Mouse (Mus musculus) spleen, postnatal 10 days (tissue): ENCODE data around the gene Ncf4.
A peak's percentile ranks its signal among the peaks of the same experiment; 100 is the strongest.
"Not testable (repeated sequence)": the region's sequence is repeated elsewhere in the genome, so short reads cannot be mapped to it uniquely, and the experiment has no call there.

Experiments used
- DNase-seq, 2 experiments: peaks; one replicate each; pipeline ENCODE4 v3.0.0; 2021 to 2022; ENCODE audit warnings: low spot score in 2 of 2

Ncf4 gene

GRCm38 (mm10) chr15:78248410-78248809, 3.8 kb downstream of the Ncf4 start:
- peak in 1 of 2 experiments; percentile 59 for DNase-seq

GRCm38 (mm10) chr15:78254751-78255150, 10.2 kb downstream of the Ncf4 start:
- DNase-seq = peak in 1 of 2 experiments; percentile 36

GRCm38 (mm10) chr15:78256602-78257259, 12.1 kb downstream of the Ncf4 start:
- not testable (repeated sequence) for DNase-seq

GRCm38 (mm10) chr15:78257326-78258050, 12.9 kb downstream of the Ncf4 start:
- DNase-seq = peak; percentile 65 to 68

GRCm38 (mm10) chr15:78258246-78258865, 13.8 kb downstream of the Ncf4 start:
- DNase-seq = peak in 1 of 2 experiments; percentile 34

- DNase-seq = peak in 1 of 2 experiments; percentile 54
Measured at GRCm38 (mm10) chr15:78260668-78261333, 16.2 kb downstream of the Ncf4 start.

- DNase-seq = no peak
Measured at GRCm38 (mm10) chr15:78263286-78263685, 18.7 kb downstream of the Ncf4 start.

- DNase-seq = no peak
Measured at GRCm38 (mm10) chr15:78267441-78267840, 22.8 kb downstream of the Ncf4 start.

- DNase-seq = no peak
Measured at GRCm38 (mm10) chr15:78267865-78268264, 23.3 kb downstream of the Ncf4 start.

- no peak for DNase-seq
Measured at GRCm38 (mm10) chr15:78271208-78271607, 26.6 kb downstream of the Ncf4 start.

- DNase-seq = no peak
Measured at GRCm38 (mm10) chr15:78278308-78278707, 33.7 kb downstream of the Ncf4 start.

GRCm38 (mm10) chr15:78287941-78288340, 43.3 kb downstream of the Ncf4 start:
- DNase-seq = no peak

GRCm38 (mm10) chr15:78289775-78290174, 45.2 kb downstream of the Ncf4 start:
- DNase-seq = not testable (repeated sequence)

GRCm38 (mm10) chr15:78293228-78293627, 48.6 kb downstream of the Ncf4 start:
- not testable (repeated sequence) for DNase-seq

GRCm38 (mm10) chr15:78293716-78294115, 49.1 kb downstream of the Ncf4 start:
- DNase-seq = no peak

- DNase-seq = no peak
Measured at GRCm38 (mm10) chr15:78298558-78298957, 54.0 kb downstream of the Ncf4 start.

GRCm38 (mm10) chr15:78299641-78300040, 55.0 kb downstream of the Ncf4 start:
- DNase-seq = no peak

GRCm38 (mm10) chr15:78300773-78301172, 56.2 kb downstream of the Ncf4 start:
- DNase-seq = no peak

GRCm38 (mm10) chr15:78302718-78303117, 58.1 kb downstream of the Ncf4 start:
- no peak for DNase-seq

- no peak for DNase-seq
Measured at GRCm38 (mm10) chr15:78303665-78304233, 59.1 kb downstream of the Ncf4 start.

- peak in 1 of 2 experiments; percentile 16 for DNase-seq
Measured at GRCm38 (mm10) chr15:78305341-78305933, 60.8 kb downstream of the Ncf4 start, which contains the start of gene Csf2rb2. Gene Csf2rb2 (minus strand): TSS chr15:78305721.
